Mouse (Mus musculus) embryonic facial prominence, embryonic 15.5 days (tissue): ENCODE data around the gene Tspear. TPM values are rescaled to one million over a fixed set of nuclear protein-coding genes. Genes with fewer than 3 reads are reported as not detected.
"Not testable (repeated sequence)": the region's sequence is repeated elsewhere in the genome, so short reads cannot be mapped to it uniquely, and the experiment has no call there.

Experiments used
- ATAC-seq: fragments of 200-750 bp; cut with Nextera tagmentation; 2 replicates; pipeline ENCODE4 v1.8.0; 2017; ENCODE audit warnings: low read depth, moderate TSS enrichment; ENCODE audit not compliant: insufficient number of reproducible peaks, low FRiP score, low TSS enrichment
- H3K27ac ChIP-seq: fragments of 300-500 bp; sonication (generic); replicated peaks from 2 replicates; pipeline ENCODE4 v1.5.1; 2015; ENCODE audit warnings: mild to moderate bottlenecking, inconsistent platforms
- H3K27me3 ChIP-seq: fragments of 300-500 bp; sonication (generic); 2 replicates; pipeline ENCODE4 v1.6.1; 2015; ENCODE audit warnings: inconsistent platforms
- H3K36me3 ChIP-seq: fragments of 300-500 bp; sonication (generic); 2 replicates; pipeline ENCODE4 v1.6.1; 2015; ENCODE audit warnings: mild to moderate bottlenecking, inconsistent platforms
- H3K4me1 ChIP-seq: fragments of 300-500 bp; sonication (generic); 2 replicates; pipeline ENCODE4 v1.6.1; 2015; ENCODE audit warnings: inconsistent platforms
- H3K4me2 ChIP-seq: fragments of 300-500 bp; sonication (generic); replicated peaks from 2 replicates; pipeline ENCODE4 v1.6.1; 2015; ENCODE audit warnings: mild to moderate bottlenecking, inconsistent platforms
- H3K4me3 ChIP-seq: fragments of 300-500 bp; sonication (generic); replicated peaks from 2 replicates; pipeline ENCODE4 v1.5.1; 2015; ENCODE audit warnings: mild to moderate bottlenecking, inconsistent platforms
- H3K9ac ChIP-seq: fragments of 300-500 bp; sonication (generic); 2 replicates; pipeline ENCODE4 v1.6.1; 2015; ENCODE audit warnings: inconsistent platforms
- H3K9me3 ChIP-seq: fragments of 300-500 bp; sonication (generic); replicated peaks from 2 replicates; pipeline ENCODE4 v1.6.1; 2016; ENCODE audit warnings: inconsistent platforms
- WGBS: fragments of 180-500 bp; shearing (Covaris S2); methylation state at CpG from one replicate; pipeline ENCODE4 v1.1.7; 2015; 5-methylcytosine and 5-hydroxymethylcytosine counted together
- polyA plus RNA-seq: library from polyadenylated mRNA; unstranded; fragments of >200 nt; fragmentation: Nextera tagmentation; extraction: Ambion mirVana; gene quantifications from 2 replicates; pipeline ENCODE4 v1.2.1, GENCODE M21; 2015

Gene Tspear
- polyA plus RNA-seq, 1 experiment from 2014 or later, result 3.4 TPM

DNA sequence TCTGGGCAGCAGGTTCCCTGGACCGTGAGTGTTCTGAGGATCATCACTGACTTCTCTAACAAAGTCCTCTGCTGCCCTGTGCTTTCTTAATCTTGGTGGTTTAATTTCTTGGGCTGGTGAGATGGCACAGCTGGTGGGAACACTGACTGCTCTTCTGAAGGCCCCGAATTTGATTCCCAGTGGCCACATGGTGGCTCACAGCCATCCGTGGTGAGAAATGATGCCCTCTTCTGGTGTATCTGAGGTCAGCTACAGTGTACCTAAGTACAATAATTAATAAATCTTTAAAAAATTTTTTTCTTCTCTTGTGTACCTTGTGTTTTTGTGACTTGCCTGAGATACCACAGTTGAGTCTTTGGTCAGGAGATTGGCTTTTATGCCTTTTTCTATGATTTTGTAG, 65.9 kb downstream of the Tspear start:
- not testable (repeated sequence) for H3K9me3 ChIP-seq, H3K4me2 ChIP-seq, ATAC-seq, H3K36me3 ChIP-seq, H3K4me1 ChIP-seq, H3K27ac ChIP-seq, H3K27me3 ChIP-seq, H3K4me3 ChIP-seq, H3K9ac ChIP-seq
- WGBS, result 57% methylated on average over 3 of the region's 3 CpGs

DNA sequence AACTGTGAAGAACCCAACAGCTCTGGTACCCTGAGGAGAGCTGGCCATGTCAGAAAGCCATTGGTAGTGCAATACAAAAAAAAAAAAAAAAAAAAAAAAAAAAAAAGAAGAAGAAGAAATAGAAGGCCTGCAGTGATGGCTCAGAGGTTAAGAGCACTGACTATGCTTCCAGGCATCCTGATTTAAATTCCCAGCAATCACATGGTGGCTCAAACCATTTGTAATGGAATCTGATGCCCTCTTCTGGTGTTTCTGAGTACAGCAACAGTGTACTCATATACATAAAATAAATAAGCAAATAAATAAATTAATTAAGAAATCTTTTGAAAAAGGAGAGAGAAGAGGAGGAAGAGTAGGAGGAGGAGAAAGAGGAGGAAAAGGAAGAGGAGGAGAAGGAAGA, 67.1 kb downstream of the Tspear start:
- no peak overlapping the region for H3K9ac ChIP-seq
- no peak overlapping the region for H3K27ac ChIP-seq
- H3K4me1 ChIP-seq, result no peaks in the 10 kb centered on the region
- no peak for ATAC-seq
- H3K4me3 ChIP-seq, result no peak overlapping the region
- H3K9me3 ChIP-seq, result no peaks in the 10 kb centered on the region
- no peaks in the 10 kb centered on the region for H3K27me3 ChIP-seq
- no peak overlapping the region for H3K4me2 ChIP-seq
- H3K36me3 ChIP-seq, result no peaks in the 10 kb centered on the region

- H3K9ac ChIP-seq, H3K27me3 ChIP-seq, H3K4me3 ChIP-seq, H3K36me3 ChIP-seq, ATAC-seq, H3K9me3 ChIP-seq, H3K4me1 ChIP-seq, H3K4me2 ChIP-seq, H3K27ac ChIP-seq: not testable (repeated sequence)
- WGBS, result 80% methylated on average over 1 of the region's 1 CpGs
Measured at GRCm38 (mm10) chr10:77759582-77759981, 73.2 kb downstream of the Tspear start, which contains the start of gene Gm3233. Gene Gm3233, minus strand, starts transcription at chr10:77759682.

- WGBS, result 71% methylated on average over 1 of the region's 1 CpGs
- Histone ChIP-seq H3K4me2 (no peak overlapping the region), H3K27me3 (no peaks in the 10 kb centered on the region), H3K9ac (no peak overlapping the region), H3K9me3 (no peaks in the 10 kb centered on the region), H3K4me3 (no peak overlapping the region), H3K27ac (no peak overlapping the region), H3K4me1 (no peaks in the 10 kb centered on the region), H3K36me3 (no peaks in the 10 kb centered on the region)
- peak; percentile 29; the same call in 1 of the 2 replicates for ATAC-seq
Measured at GRCm38 (mm10) chr10:77769727-77770126, 83.4 kb downstream of the Tspear start.

GRCm38 (mm10) chr10:77771225-77771624, 84.9 kb downstream of the Tspear start, which contains the start of gene Gm3238:
Gene Gm3238, minus strand, starts transcription at chr10:77771325.
- H3K9ac ChIP-seq, H3K36me3 ChIP-seq, H3K4me1 ChIP-seq, H3K9me3 ChIP-seq, H3K27ac ChIP-seq, H3K4me2 ChIP-seq, ATAC-seq, H3K4me3 ChIP-seq, H3K27me3 ChIP-seq: not testable (repeated sequence)
- no CpG with 5 or more reads among the region's 1 CpGs for WGBS

- not testable (repeated sequence) for H3K4me2 ChIP-seq, H3K4me3 ChIP-seq, H3K36me3 ChIP-seq, H3K4me1 ChIP-seq, H3K27me3 ChIP-seq, H3K9me3 ChIP-seq, H3K27ac ChIP-seq, ATAC-seq, H3K9ac ChIP-seq
- 83% methylated on average over 3 of the region's 3 CpGs for WGBS
Measured at GRCm38 (mm10) chr10:77772142-77772541, 85.8 kb downstream of the Tspear start.

DNA sequence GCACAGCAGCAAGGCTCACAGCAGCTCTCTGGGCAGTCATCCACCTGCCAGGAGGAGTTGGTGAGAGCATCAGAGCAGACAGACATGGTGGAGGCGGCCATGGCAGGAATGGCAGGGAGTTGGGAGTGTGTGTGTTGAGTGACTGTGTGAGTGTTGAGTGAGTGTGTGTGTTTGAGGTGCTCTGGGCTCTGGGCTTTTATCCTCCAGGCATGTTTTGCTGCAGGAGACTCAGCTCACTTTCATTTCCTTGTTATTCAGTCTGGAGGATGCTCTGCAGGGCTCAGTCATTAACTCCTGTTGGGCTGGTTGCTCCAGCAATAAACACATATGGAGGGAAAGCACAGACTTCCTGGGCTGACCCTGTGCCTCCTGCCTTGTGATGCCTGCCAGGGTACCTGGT, 90.5 kb downstream of the Tspear start, which contains the start of gene Gm7138:
Gene Gm7138 (minus strand): TSS at position 101 of the 400 bp plus-strand sequence.
- H3K9ac ChIP-seq, H3K4me3 ChIP-seq, H3K36me3 ChIP-seq, H3K9me3 ChIP-seq, H3K27ac ChIP-seq, H3K27me3 ChIP-seq, H3K4me1 ChIP-seq, H3K4me2 ChIP-seq, ATAC-seq: not testable (repeated sequence)
- 60% methylated on average over 1 of the region's 1 CpGs for WGBS

DNA sequence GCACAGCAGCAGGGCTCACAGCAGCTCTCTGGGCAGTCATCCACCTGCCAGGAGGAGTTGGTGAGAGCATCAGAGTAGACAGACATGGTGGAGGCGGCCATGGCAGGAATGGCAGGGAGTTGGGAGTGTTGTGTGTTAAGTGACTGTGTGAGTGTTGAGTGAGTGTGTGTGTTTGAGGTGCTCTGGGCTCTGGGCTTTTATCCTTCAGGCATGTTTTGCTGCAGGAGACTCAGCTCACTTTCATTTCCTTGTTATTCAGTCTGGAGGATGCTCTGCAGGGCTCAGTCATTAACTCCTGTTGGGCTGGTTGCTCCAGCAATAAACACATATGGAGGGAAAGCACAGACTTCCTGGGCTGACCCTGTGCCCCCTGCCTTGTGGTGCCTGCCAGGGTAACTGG, 96.1 kb downstream of the Tspear start, which contains the start of gene Gm3250:
Gene Gm3250 (minus strand): TSS at position 101 of the 400 bp plus-strand sequence.
- not testable (repeated sequence) for H3K27me3 ChIP-seq, H3K9me3 ChIP-seq, H3K27ac ChIP-seq, H3K4me1 ChIP-seq, H3K4me2 ChIP-seq, ATAC-seq, H3K36me3 ChIP-seq, H3K9ac ChIP-seq, H3K4me3 ChIP-seq
- WGBS, result 56% methylated on average over 1 of the region's 1 CpGs

- H3K9me3 ChIP-seq, H3K9ac ChIP-seq, H3K27ac ChIP-seq, H3K4me2 ChIP-seq, ATAC-seq, H3K36me3 ChIP-seq, H3K27me3 ChIP-seq, H3K4me3 ChIP-seq, H3K4me1 ChIP-seq: not testable (repeated sequence)
- 94% methylated on average over 3 of the region's 3 CpGs for WGBS
Measured at GRCm38 (mm10) chr10:77783396-77783795, 97.0 kb downstream of the Tspear start.

- H3K9me3 ChIP-seq, H3K27ac ChIP-seq, H3K4me2 ChIP-seq, H3K4me1 ChIP-seq, ATAC-seq, H3K9ac ChIP-seq, H3K4me3 ChIP-seq, H3K36me3 ChIP-seq, H3K27me3 ChIP-seq: not testable (repeated sequence)
- 75% methylated on average over 1 of the region's 1 CpGs for whole genome bisulfite sequencing
Measured at GRCm38 (mm10) chr10:77787876-77788275, 101.5 kb downstream of the Tspear start, which contains the start of gene Gm7137. Gene Gm7137, minus strand, starts transcription at chr10:77788200.

DNA sequence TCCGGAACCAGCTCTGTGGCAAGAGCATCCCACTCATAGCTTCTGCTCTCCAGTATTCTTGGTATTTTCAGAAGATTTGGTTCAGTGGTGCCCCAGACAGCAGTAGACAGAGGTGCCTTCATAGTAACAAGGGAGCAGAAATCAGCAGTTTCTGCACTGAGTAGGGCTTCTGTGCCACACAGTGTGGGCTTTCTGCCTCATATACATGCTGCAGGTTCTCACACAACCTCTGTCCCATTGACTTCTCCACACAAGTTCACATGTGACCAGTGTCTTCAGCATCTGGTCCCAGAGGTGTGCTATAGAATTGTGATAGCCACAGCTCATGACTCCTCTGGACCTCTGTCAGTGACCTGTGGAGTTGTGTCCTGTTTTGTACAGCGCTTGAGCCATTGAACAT, 102.3 kb downstream of the Tspear start:
- WGBS, result 73% methylated on average over 2 of the region's 2 CpGs

DNA sequence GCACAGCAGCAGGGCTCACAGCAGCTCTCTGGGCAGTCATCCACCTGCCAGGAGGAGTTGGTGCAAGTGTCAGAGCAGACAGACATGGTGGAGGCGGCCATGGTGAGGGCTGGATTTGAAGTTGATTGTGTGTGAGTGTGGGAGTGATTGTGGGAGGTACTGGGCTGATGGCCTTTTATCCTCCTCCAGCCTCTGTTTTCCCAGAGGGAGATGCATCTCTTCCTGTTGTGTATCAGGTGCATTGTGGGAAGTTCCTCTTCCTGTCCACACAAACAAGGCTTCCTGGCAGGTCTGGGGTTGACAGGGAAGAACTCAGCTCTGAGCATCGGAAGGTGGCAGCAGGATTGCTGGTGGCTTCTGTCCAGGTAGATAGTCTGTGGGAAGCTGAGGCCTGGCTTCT, 108.6 kb downstream of the Tspear start, which contains the start of gene Gm9639:
Gene Gm9639 (minus strand): TSS at position 101 of the 400 bp plus-strand sequence.
- H3K4me1 ChIP-seq, result peaks cover 7% of the 10 kb centered on the region; the same call in 1 of the 2 replicates
- no peaks in the 10 kb centered on the region for H3K27me3 ChIP-seq
- no peak within 1 kb of the TSS for H3K9ac ChIP-seq
- ATAC-seq, result no peak
- 45% methylated on average over 2 of the region's 2 CpGs for WGBS
- H3K27ac ChIP-seq, result no peak within 1 kb of the TSS
- H3K4me2 ChIP-seq, result no peak within 1 kb of the TSS
- H3K36me3 ChIP-seq, result no peaks in the 10 kb centered on the region
- no peaks in the 10 kb centered on the region for H3K9me3 ChIP-seq
- no peak within 1 kb of the TSS for H3K4me3 ChIP-seq

More for the DNA sequence above, 102.3 kb downstream of the Tspear start:
- ATAC-seq, result no peak
- H3K9me3 ChIP-seq, result no peaks in the 10 kb centered on the region
- no peaks in the 10 kb centered on the region for H3K36me3 ChIP-seq
- H3K4me2 ChIP-seq, result no peak overlapping the region
- H3K27ac ChIP-seq, result no peak overlapping the region
- H3K27me3 ChIP-seq, result no peaks in the 10 kb centered on the region
- H3K4me3 ChIP-seq, result no peak overlapping the region
- no peak overlapping the region for H3K9ac ChIP-seq
- no peaks in the 10 kb centered on the region for H3K4me1 ChIP-seq
